Mouse (Mus musculus) embryo, embryonic 11.5 days (tissue): ENCODE measurements around the gene Wdr44.
"Not testable (repeated sequence)": the region's sequence is repeated elsewhere in the genome, so short reads cannot be mapped to it uniquely, and the experiment has no call there.

ENCODE experiments used
- DNase-seq: peaks from one replicate; pipeline ENCODE4 v3.0.0-alpha.2; 2012; ENCODE audit warnings: low read depth, low spot score

Gene Wdr44

GRCm38 (mm10) chrX:23692722-23693442, at the start of gene Wdr44:
TSS of gene Wdr44 (plus strand) at chrX:23693051.
- peak; percentile 82 for DNase-seq

GRCm38 (mm10) chrX:23648371-23648770, 44.5 kb upstream of the Wdr44 start:
- DNase-seq, result no peak

GRCm38 (mm10) chrX:23662216-23662615, 30.6 kb upstream of the Wdr44 start:
- no peak for DNase-seq

DNA sequence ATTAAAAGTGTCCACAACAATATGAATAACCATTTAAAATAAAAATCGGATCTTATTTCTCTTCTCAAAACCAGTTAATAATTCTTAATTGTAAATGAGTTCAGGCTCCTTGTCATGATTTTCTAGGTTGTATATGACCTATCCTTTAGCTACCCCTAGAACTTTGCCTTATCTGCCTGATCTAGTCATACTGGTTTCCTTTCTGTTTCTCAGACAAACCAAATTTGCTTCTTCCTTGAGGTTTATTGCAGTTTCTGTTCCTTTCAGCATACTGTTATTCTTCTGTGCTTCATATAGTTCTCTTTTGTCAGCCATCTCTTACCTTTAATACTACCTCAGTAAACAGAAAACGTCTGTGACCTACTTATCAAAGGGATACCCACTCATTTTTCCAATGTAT, 19.7 kb upstream of the Wdr44 start:
- DNase-seq, result no peak

GRCm38 (mm10) chrX:23675450-23675849, 17.4 kb upstream of the Wdr44 start:
- no peak for DNase-seq

GRCm38 (mm10) chrX:23676583-23676982, 16.3 kb upstream of the Wdr44 start:
- no peak for DNase-seq

GRCm38 (mm10) chrX:23677511-23677910, 15.3 kb upstream of the Wdr44 start:
- no peak for DNase-seq

DNA sequence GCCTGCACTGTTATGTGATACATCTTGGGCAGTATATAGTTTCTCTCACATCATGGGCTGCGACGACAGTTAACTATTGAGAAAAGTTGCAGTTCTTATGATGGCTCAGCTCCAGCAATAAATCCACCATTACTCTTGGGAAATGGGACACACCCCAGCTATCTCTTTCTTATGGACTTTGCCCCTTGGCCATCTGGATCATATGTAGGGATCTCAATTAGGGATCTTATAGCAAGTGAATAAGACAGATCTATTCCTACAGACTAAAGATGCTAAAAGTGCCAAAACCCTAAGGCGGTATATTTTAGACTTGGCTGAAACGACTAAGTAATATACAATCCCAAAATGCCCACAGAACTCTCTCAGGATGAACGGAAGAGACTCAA, 522 bp upstream of the Wdr44 start:
- no peak for DNase-seq

DNA sequence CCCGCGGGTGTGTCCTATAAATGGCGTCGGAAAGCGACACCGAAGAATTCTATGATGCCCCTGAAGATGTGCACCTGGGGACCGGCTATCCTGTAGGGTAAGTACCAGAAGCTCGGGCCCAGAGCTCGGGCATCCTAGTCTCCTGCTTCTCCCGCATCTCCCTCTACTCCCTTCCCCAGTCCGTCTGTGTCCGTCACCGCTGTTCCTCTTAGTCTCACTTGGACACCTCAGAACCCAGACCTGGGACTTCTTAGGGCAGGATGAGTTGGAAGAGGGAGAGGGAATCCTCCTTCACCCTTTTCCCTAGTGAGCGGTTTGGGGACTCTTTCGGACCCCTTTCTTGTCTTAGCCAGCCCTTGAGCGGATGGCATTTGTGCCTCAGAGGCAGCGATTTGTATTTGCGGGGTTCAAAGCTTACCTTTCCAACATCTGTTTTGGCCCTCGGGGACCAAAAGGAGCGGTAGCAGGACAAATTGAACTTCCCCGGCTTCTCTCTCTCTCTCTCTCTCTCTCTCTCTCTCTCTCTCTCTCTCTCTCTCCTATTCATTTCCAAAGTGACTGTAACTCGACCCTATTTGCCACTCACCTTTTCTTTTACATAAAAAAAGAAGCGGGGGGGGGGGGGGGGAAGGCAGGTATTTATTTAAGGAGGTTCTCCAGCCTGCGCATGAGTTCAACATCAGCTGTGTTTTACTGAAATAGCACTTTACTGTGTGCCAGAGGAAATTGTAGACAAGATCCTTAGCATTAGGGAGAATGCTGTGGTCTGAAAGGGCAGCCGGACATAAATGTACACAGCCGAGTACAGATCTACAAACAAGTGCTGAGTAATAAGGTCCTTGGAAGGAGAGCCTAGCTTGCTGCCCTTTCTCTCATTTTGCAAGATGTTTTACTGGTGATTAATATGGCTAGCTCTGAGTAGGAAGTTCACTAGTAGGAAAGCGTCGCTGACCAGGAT, 871 bp downstream of the Wdr44 start:
- DNase-seq, result no peak

DNA sequence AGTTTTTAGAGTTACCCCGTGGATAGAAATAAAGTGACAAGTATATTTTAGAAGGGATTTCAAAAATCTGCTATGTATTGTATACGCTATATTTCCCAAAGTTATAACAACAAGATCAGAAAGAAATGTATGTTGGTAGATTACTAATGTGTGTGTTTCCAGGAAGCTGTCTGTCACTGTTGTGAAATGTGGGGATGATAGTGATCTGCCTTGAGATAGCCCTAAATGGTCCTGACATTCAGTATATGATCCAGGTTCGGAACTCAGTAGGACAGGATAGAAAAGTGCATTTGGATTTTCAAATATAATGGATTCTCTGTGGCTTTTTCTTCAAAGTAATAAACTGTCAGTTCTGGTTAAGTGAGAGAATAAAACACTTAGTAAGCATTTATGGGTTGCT, 1.7 kb downstream of the Wdr44 start:
- no peak for DNase-seq

DNA sequence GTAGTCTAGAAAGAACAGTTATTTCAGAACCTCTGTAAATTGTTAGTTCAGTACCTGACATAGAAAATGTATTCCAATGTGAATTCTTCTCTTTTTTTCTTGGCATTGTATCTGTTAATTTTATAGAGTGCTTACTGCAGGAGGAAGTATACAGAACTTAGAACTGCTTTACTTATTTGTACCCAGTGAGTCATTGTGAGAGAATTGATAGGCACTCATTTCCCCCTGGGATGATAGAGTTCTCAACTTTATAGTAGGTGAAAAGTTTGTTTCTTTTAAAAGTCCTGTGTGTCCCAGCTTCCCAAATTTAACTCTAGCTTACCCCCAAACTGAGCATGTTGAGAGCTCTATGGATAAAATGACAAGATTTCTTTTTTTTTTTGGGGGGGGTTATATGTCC, 2.3 kb downstream of the Wdr44 start:
- no peak for DNase-seq

DNA sequence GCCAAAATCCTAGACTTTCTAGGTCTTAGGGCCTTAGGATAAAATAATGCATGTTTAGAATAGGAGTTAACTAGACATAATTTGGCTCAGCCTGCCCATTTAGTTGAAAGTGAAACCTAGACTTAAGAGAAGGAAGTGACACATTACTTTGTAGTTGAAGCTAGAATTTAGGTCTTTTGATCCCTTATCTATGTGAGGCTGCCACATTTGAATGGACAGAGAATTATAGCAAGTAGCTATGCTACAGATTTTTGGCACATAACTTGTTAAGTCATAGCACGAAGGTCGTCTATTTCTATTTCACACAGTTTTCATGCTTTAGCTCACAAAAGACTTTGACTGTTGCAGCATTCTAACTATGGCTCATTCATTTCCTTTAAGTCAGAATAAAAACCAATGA, 4.5 kb downstream of the Wdr44 start:
- DNase-seq, result no peak

DNA sequence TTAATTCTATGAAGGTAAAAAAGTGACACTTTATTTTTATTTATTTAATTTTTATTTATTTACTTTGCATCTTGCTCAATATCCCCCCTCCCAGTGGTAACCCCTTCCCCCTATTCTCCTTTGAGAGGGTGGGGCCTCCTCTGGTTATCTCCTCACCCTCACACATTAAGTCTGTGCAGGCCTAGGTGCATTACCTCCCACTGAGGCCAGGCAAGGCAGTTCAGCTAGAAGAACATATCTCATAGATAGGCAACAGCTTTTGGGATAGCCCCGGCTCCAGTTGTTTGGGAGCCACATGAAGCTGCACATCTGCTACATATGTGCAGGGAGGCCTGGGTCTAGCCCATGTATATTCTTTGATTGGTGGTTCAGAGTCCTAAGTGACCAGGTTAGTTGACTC, 6.2 kb downstream of the Wdr44 start:
- DNase-seq, result no peak

- no peak for DNase-seq
Measured at GRCm38 (mm10) chrX:23717247-23717646, 24.4 kb downstream of the Wdr44 start.

DNA sequence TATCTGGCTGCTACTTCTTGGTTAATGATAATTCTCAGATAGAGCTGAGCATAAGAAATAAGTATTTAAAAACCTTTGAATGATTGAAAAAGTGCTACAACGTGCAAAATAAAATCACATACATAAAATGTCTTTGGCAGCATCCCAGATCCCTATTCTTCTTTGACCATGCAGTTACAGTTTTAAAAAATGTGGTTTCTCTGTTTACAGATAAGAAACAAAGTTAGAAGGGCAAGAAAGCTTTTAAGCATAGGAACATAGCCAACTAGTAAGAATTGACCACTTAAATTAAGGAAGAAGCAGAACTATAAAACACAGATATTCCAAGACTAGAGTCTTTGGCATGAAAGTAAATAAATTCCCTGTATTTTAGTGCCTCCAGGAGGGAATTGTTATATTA, 34.6 kb downstream of the Wdr44 start:
- no peak for DNase-seq

DNA sequence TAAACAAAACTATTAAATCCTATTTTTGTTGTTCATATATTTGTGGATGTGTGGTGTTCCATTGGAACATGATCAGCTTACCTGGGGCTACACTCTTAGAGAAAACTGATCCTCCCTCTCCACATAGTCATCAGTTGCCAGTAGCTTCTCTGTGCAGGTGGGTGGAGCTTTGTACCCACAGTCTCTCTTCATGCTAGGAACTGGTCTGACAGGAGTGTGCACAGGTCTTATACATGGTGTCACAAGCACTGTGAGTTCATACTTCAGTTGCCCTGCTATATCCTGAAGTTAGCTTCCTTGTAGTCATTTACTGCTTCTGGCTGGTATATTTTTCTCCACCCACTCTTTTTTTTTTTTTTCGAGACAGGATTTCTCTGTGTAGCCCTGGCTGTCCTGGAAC, 61.8 kb downstream of the Wdr44 start:
- no peak for DNase-seq

DNA sequence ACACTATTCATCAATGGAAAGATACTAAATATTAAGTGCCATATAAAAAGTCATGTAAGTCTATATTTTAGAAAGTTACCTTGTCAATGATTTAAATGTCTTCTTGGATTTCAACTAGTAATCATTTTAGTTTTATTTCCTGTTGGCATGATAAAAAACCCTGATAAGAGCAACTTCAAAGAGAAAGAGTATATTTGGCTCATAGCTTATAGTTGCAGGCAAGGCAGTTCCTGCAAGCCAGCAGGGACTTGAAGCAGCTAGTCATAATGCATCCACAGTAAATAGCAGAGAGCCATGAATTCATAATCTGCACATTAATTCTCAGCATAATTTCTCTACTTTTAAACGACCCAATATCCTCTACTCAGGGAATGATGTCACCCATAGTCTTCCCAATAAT, 75.0 kb downstream of the Wdr44 start:
- DNase-seq, result no peak

DNA sequence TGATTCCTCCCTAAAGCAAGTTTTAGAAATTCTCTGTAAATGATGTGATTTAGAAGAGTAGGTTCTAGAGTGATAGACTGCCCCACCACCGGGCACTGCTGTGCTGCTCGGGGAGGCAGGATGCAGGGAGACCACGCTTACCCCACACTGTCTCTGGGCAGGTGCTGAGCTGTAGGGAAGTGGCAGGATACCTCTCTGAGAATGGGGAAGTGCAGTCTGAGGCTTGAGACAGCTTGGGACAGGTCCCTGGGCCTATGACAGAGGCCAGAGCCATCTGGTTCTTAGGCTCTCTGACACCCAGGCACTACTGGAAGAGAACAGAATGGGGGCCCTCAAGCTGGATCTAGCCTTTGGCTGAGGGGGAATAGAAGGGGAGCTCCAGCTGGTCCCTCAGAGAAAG, 114.3 kb downstream of the Wdr44 start:
- no peak for DNase-seq

DNA sequence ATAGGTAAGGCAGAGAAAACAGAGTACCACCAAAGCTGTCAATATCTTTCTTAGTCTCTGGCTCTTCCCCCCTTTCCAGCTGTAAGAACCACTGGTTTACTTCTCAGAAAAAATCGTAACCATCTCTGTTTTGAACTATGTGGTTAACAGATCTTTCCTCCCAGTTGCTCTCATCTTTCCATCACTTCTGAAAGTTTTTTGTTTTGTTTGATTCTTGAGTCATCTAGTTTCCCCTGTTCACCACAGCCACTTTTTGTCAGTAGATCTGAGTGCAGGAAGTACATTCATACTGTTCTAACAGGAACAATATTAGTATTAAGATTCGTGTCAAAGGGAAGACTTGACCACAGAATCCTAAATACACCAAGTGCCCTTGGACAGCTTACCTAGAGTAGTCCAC, 117.5 kb downstream of the Wdr44 start:
- DNase-seq, result no peak

- DNase-seq, result not testable (repeated sequence)
Measured at GRCm38 (mm10) chrX:23813287-23813686, 120.4 kb downstream of the Wdr44 start.

DNA sequence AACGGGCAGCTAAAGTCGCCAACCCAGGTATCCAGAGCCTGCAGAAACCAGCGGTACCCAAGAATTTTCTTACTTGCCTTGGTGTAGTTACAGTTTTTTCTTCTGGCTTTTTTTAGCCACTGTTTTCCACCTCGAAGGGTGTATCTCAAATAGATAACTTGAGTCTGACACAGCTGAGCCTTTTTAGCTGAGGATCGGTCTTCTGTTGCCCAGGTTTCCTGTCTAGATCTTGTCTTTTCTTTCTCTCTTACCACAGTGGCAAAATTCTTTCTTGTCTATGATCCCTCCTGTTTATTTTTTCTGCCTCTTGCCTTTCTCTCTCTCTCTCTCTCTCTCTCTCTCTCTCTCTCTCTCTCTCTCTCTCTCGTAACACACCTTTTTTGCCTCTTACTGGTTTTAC, 130.0 kb downstream of the Wdr44 start:
- DNase-seq, result not testable (repeated sequence)

- no peak for DNase-seq
Measured at GRCm38 (mm10) chrX:23823398-23824023, 130.7 kb downstream of the Wdr44 start.
